Mouse (Mus musculus): ENCODE data around the gene Gm17174.
"Not testable (repeated sequence)": the region's sequence is repeated elsewhere in the genome, so short reads cannot be mapped to it uniquely, and the experiment has no call there.

Gene Gm17174

GRCm38 (mm10) chr14:51592039-51592438, at the start of gene Gm17174:
Gene Gm17174 (minus strand): TSS chr14:51592139.
- DNase-seq (ENCODE audit: low read depth) = not testable (repeated sequence)

GRCm38 (mm10) chr14:51635566-51635965, 43.6 kb upstream of the Gm17174 start, which contains the start of gene Gm4181:
Gene Gm4181 (minus strand): TSS chr14:51635666.
- not testable (repeated sequence) for DNase-seq (ENCODE audit: low read depth)

GRCm38 (mm10) chr14:51632426-51632825, 40.5 kb upstream of the Gm17174 start:
- not testable (repeated sequence) for DNase-seq (ENCODE audit: low read depth)

GRCm38 (mm10) chr14:51611210-51611609, 19.3 kb upstream of the Gm17174 start, which contains the start of gene Gm17078:
Gene Gm17078 (minus strand): TSS chr14:51611310.
- no peak for DNase-seq (ENCODE audit: low read depth)

GRCm38 (mm10) chr14:51573963-51574362, 18.0 kb downstream of the Gm17174 start, which contains the start of gene Gm17175:
Gene Gm17175 (minus strand): TSS chr14:51574063.
- not testable (repeated sequence) for DNase-seq (ENCODE audit: low read depth)

GRCm38 (mm10) chr14:51552490-51552889, 39.4 kb downstream of the Gm17174 start, which contains the start of gene Gm5622:
Gene Gm5622 (plus strand): TSS chr14:51552790.
- DNase-seq (ENCODE audit: low read depth) = no peak

Measured in c-Kit-positive CD71-positive TER-119-negative erythroid progenitor cells, embryonic 14.5 days (primary cell).